Mouse (Mus musculus) neural tube, embryonic 12.5 days (tissue): ENCODE results near the gene Pip4k2a. TPM values are rescaled to one million over a fixed set of nuclear protein-coding genes. Genes with fewer than 3 reads are reported as not detected.

ENCODE experiments used
- ATAC-seq: fragments of 200-750 bp; cut with Nextera tagmentation; 2 replicates; pipeline ENCODE4 v1.8.0; 2017; ENCODE audit warnings: low read depth, mild to moderate bottlenecking, moderate TSS enrichment, moderate library complexity; ENCODE audit not compliant: low FRiP score
- H3K27ac ChIP-seq: fragments of 300-500 bp; sonication (generic); 2 replicates; pipeline ENCODE4 v1.5.1; 2016
- H3K27me3 ChIP-seq: fragments of 300-500 bp; sonication (generic); replicated peaks from 2 replicates; pipeline ENCODE4 v1.6.1; 2016; ENCODE audit warnings: mild to moderate bottlenecking
- H3K36me3 ChIP-seq: fragments of 300-500 bp; sonication (generic); 2 replicates; pipeline ENCODE4 v1.6.1; 2016; ENCODE audit warnings: mild to moderate bottlenecking
- H3K4me1 ChIP-seq: fragments of 300-500 bp; sonication (generic); 2 replicates; pipeline ENCODE4 v1.6.1; 2016
- H3K4me2 ChIP-seq: fragments of 300-500 bp; sonication (generic); replicated peaks from 2 replicates; pipeline ENCODE4 v1.6.1; 2016; ENCODE audit warnings: mild to moderate bottlenecking
- H3K4me3 ChIP-seq: fragments of 300-500 bp; sonication (generic); 2 replicates; pipeline ENCODE4 v1.5.1; 2016
- H3K9ac ChIP-seq: fragments of 300-500 bp; sonication (generic); 2 replicates; pipeline ENCODE4 v1.6.1; 2016; ENCODE audit warnings: mild to moderate bottlenecking
- H3K9me3 ChIP-seq: fragments of 300-500 bp; sonication (generic); 2 replicates; pipeline ENCODE4 v1.6.1; 2016; ENCODE audit warnings: mild to moderate bottlenecking
- WGBS: fragments of 180-500 bp; shearing (Covaris S2); methylation state at CpG from one replicate; pipeline ENCODE4 v1.1.7; 2016; 5-methylcytosine and 5-hydroxymethylcytosine counted together
- polyA plus RNA-seq: library from polyadenylated mRNA; unstranded; fragments of >200 nt; fragmentation: Nextera tagmentation; extraction: Ambion mirVana; gene quantifications from 2 replicates; pipeline ENCODE4 v1.2.1, GENCODE M21; 2016

Pip4k2a gene
- polyA plus RNA-seq, 1 experiment from 2014 or later, result 15.1 TPM

DNA sequence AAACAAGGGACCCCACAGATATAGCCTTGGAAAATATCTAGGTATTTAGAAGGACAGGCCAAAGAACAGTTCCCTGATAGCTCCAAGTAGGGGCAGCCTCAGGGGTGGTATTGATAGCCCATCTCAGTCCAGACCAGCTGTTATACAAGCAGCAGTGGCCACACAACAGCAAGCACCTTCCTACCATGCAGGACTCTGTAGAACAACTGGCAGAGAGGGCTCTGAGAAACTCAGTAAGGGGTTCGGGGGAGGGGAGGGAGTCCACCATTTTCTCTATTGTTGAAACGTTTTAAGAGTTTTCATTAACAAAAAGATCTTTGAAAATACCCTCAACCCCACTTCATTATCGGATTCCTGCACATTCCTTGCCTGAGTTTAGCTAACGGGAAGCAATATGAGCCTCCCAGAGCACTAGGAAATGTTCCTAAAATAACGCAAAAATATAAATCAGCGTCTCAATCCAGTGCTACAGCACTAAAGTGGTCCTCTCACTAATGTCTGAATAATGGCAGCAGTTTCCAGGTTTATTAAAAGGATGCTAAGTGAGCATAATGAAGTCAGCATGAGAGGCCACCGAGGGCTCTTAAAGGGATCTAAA, 37.5 kb downstream of the Pip4k2a start:
- H3K27me3 ChIP-seq, result no peaks in the 10 kb centered on the region
- H3K4me2 ChIP-seq, result no peak overlapping the region
- no peak overlapping the region for H3K4me3 ChIP-seq
- no peaks in the 10 kb centered on the region for H3K36me3 ChIP-seq
- peaks cover 3% of the 10 kb centered on the region; the same call in 1 of the 2 replicates for H3K4me1 ChIP-seq
- ATAC-seq, result no peak
- no peak overlapping the region for H3K9ac ChIP-seq
- H3K27ac ChIP-seq, result no peak overlapping the region
- 47% methylated on average over 7 of the region's 7 CpGs for WGBS
- no peaks in the 10 kb centered on the region for H3K9me3 ChIP-seq

DNA sequence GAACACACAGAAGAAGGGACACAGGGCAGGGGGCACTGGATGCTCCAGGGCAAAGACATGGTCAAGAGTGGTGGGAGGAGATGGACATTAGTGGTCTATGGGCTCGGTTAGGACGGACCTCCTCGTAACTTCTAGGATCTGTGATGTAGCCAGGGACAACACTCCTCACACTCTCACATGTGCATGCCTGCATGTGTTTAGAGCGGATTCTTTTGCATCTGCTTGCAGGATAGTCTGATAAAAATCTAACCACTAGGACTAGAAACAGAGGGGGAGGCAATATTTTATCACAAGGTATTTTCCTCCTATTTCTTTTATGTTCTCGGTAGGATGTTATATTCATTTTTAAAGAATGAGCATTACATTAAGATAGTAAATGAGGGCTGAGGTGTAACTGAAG, 38.4 kb downstream of the Pip4k2a start:
- Histone ChIP-seq H3K9ac (no peak overlapping the region), H3K4me2 (no peak overlapping the region), H3K27ac (no peak overlapping the region), H3K36me3 (no peaks in the 10 kb centered on the region), H3K4me1 (peaks cover 3% of the 10 kb centered on the region), H3K9me3 (no peaks in the 10 kb centered on the region), H3K4me3 (no peak overlapping the region), H3K27me3 (no peaks in the 10 kb centered on the region)
- 97% methylated on average over 5 of the region's 5 CpGs for WGBS
- ATAC-seq, result no peak

DNA sequence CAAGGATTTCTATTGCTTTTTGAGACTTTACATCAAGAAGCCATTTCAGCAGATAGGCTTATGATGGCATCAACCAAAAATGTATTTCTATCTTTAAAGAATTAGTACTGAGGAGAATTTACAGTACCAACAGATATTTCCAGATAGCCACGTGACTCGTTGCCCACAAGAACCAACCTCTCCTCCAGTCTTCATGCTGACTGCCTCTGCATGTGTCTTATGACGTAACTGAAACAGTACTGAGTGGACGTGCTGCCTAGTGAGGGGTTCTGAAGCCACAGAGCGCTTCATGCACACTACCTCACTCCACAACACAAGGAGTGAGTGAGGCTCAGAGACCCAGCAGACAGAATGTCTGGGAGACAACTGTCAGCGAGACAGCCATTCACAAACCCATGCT, 38.9 kb downstream of the Pip4k2a start:
- H3K36me3 ChIP-seq, result no peaks in the 10 kb centered on the region
- ATAC-seq, result no peak
- no peak overlapping the region for H3K4me2 ChIP-seq

DNA sequence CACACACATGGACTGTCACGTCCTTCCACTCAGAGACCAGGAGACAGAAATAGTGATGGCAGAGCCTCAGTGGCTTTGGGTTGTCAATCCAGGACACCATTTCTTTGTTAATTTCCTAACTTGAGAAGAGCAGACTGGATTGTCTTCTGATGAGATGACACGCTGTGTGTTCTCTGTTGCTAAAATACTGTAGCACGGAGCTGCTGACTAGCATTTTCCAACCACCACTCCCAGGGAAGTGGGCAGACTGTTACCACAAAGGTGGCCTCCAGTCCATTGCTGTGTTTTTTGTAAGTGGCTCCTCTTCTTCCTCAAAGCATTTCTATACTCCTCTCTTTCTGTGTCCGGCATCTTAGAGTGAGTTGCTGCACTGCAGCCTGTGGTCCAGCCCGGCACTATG, 39.4 kb downstream of the Pip4k2a start:
- no peaks in the 10 kb centered on the region for H3K36me3 ChIP-seq
- peaks cover 3% of the 10 kb centered on the region for H3K4me1 ChIP-seq
- H3K4me2 ChIP-seq, result no peak overlapping the region
- WGBS, result 92% methylated on average over 5 of the region's 5 CpGs
- no peaks in the 10 kb centered on the region for H3K27me3 ChIP-seq
- ATAC-seq, result no peak
- H3K27ac ChIP-seq, result no peak overlapping the region
- H3K9me3 ChIP-seq, result no peaks in the 10 kb centered on the region
- no peak overlapping the region for H3K4me3 ChIP-seq
- H3K9ac ChIP-seq, result no peak overlapping the region

More for the DNA sequence above, 38.9 kb downstream of the Pip4k2a start:
- Histone ChIP-seq H3K27ac (no peak overlapping the region), H3K9me3 (no peaks in the 10 kb centered on the region), H3K4me3 (no peak overlapping the region), H3K27me3 (no peaks in the 10 kb centered on the region), H3K9ac (no peak overlapping the region), H3K4me1 (peaks cover 3% of the 10 kb centered on the region)
- WGBS, result 89% methylated on average over 6 of the region's 6 CpGs

DNA sequence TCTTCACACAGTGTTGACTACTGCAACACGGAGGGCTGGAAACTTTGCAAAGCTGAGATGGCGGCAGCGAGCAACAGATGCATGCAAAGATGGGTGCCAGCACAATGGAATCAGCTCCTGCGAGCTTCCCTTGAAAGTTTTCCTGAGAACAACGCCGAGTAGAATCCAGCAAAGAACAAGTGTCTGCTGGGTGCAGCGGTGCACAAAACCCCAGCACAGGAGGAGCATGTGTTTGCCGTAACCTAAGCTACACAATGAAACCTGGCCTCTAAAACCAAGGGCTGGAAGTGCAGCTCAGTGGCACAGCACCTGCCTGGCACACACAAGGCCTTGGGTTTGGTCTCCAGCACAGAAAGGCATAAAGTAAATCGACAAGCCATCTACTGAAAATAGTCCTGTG, 39.9 kb downstream of the Pip4k2a start:
- H3K4me2 ChIP-seq, result no peak overlapping the region
- no peaks in the 10 kb centered on the region for H3K9me3 ChIP-seq
- no peak overlapping the region for H3K27ac ChIP-seq
- ATAC-seq, result no peak
- no peak overlapping the region for H3K9ac ChIP-seq
- H3K36me3 ChIP-seq, result no peaks in the 10 kb centered on the region
- H3K4me1 ChIP-seq, result peaks cover 3% of the 10 kb centered on the region
- H3K4me3 ChIP-seq, result no peak overlapping the region
- WGBS, result 88% methylated on average over 9 of the region's 9 CpGs
- no peaks in the 10 kb centered on the region for H3K27me3 ChIP-seq

DNA sequence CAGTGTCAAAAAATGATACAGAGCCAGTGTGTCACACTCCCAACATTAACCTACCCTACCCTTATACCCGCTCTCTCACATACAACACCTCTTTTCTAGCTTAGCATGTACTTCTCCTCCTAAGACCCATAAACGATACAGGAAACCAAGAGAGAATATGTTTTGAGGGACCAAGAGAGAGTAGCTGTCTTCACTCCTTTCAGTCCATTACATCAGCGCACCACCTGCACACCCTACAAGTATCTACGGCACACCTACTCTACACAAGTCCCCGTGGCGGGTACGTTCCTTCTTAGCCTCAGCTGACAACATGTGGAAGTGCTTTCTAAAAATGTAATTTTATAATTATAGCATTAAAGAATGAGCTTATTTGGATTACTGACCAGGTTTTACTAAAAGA, 40.5 kb downstream of the Pip4k2a start:
- ATAC-seq, result no peak
- H3K27ac ChIP-seq, result no peak overlapping the region
- H3K9me3 ChIP-seq, result no peaks in the 10 kb centered on the region
- H3K27me3 ChIP-seq, result no peaks in the 10 kb centered on the region
- no peak overlapping the region for H3K9ac ChIP-seq
- H3K4me3 ChIP-seq, result no peak overlapping the region
- peaks cover 3% of the 10 kb centered on the region for H3K4me1 ChIP-seq
- H3K4me2 ChIP-seq, result no peak overlapping the region
- H3K36me3 ChIP-seq, result no peaks in the 10 kb centered on the region
- 97% methylated on average over 7 of the region's 7 CpGs for WGBS

DNA sequence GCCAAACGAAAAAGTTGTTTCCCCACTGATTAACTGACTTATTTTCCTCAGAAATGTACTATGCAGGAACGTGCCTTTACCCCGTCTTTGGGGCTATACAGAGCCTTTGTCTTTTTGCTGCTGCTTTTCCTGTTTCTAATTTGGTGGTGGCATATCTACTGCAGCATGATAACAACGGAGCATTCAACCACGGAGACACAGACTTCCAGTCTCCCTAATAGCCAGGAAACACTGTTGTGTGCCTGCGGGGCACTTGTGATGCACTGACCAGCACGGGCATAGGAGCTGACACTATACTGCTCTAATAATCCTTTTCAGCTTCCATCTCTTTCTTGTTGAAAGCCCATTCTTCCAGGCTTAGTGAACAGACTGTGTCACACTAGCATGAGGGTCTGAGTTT, 41.0 kb downstream of the Pip4k2a start:
- ATAC-seq, result no peak
- Histone ChIP-seq H3K27me3 (no peaks in the 10 kb centered on the region), H3K4me1 (peaks cover 3% of the 10 kb centered on the region), H3K9me3 (no peaks in the 10 kb centered on the region), H3K27ac (no peak overlapping the region), H3K4me3 (no peak overlapping the region), H3K9ac (no peak overlapping the region), H3K36me3 (no peaks in the 10 kb centered on the region), H3K4me2 (no peak overlapping the region)
- 74% methylated on average over 7 of the region's 7 CpGs for WGBS

DNA sequence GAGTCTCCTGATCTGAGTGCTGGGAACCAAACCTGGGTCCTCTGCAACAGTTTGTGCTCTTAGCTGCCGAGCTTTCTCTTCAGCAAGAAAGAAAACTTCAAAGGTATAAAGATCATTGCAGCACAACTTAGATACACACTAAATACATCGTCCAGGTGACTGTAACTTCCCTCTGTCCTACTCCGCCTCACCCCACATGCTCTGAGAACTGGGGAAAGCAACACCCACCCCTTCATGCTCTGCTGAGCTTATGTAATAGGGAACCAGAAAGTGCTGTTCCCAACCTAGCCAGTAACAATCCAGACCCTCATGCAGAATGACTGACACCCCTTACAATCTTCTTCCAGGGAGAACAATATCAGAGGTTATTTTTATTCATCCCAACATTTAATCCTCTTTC, 41.5 kb downstream of the Pip4k2a start:
- Histone ChIP-seq H3K4me2 (no peak overlapping the region), H3K27ac (no peak overlapping the region), H3K9me3 (no peaks in the 10 kb centered on the region), H3K36me3 (no peaks in the 10 kb centered on the region), H3K4me1 (peaks cover 3% of the 10 kb centered on the region), H3K27me3 (no peaks in the 10 kb centered on the region), H3K9ac (no peak overlapping the region), H3K4me3 (no peak overlapping the region)
- ATAC-seq, result no peak
- 91% methylated on average over 3 of the region's 3 CpGs for WGBS

DNA sequence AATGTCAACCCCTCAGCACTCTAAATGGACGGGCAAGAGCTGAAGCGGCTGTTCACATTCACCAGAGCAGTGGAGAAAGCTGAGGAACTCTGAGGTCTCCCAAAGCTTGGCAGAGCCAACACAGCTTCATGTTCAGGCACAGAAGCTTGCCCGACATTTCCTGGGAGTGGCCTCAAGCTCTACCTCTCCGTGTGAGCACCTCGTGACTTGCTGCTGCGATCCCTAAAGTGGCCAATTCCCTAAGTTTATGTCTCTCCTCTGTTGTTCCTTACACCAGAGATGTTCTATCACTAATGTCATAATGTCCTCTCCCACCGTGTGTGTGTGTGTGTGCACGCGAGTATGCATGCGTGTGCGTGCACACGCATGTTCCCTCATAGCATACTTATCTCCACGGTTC, 42.3 kb downstream of the Pip4k2a start:
- H3K4me3 ChIP-seq, result no peak overlapping the region
- no peak overlapping the region for H3K9ac ChIP-seq
- H3K4me2 ChIP-seq, result no peak overlapping the region
- no peaks in the 10 kb centered on the region for H3K27me3 ChIP-seq
- no peaks in the 10 kb centered on the region for H3K36me3 ChIP-seq
- H3K9me3 ChIP-seq, result no peaks in the 10 kb centered on the region
- H3K27ac ChIP-seq, result no peak overlapping the region
- 92% methylated on average over 13 of the region's 13 CpGs for WGBS
- no peak for ATAC-seq
- peaks cover 3% of the 10 kb centered on the region for H3K4me1 ChIP-seq

DNA sequence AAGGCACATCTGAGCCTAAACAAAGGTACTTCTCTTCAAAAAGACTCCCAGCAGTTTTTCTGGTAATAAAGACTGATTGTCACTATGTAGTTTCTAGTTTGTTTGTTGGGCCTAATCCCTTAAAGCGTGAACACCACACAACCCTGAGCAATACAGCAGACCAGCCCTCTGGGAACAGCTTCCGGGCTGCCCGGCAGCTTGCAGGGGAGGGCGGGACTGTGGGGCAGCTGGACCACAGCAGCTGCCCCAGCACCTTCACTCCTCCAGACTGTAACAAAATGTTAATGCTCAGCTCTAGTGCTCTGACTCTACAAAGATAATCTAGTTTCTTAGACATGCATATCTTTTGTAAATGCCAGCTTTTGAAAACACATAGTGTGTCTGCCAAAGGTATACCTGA, 42.9 kb downstream of the Pip4k2a start:
- Histone ChIP-seq H3K4me2 (no peak overlapping the region), H3K27me3 (no peaks in the 10 kb centered on the region), H3K27ac (no peak overlapping the region), H3K36me3 (no peaks in the 10 kb centered on the region), H3K4me3 (no peak overlapping the region), H3K9ac (no peak overlapping the region), H3K4me1 (no peaks in the 10 kb centered on the region; the same call in 1 of the 2 replicates), H3K9me3 (no peaks in the 10 kb centered on the region)
- ATAC-seq, result no peak
- 38% methylated on average over 4 of the region's 4 CpGs for WGBS

DNA sequence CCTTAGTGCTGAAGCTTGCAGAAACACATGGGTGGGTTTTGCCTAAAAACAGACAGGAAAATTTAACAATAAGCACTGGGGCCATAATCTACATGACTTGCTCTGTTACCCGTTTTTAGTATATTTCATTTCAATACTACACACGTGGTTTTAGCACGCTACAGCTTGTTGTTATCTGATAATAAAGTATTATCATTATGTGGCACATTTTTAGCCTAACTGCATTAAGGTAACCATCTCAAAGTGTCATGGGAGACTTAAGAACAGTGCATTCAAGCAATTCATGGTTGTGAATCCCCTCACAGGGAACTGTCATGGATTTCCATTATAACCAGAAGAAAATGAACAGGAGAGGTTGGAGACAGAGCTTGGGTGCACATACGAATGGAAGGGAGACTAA, 43.5 kb downstream of the Pip4k2a start:
- Histone ChIP-seq H3K27ac (no peak overlapping the region), H3K27me3 (no peaks in the 10 kb centered on the region), H3K4me1 (no peaks in the 10 kb centered on the region; the same call in 1 of the 2 replicates), H3K4me2 (no peak overlapping the region), H3K9ac (no peak overlapping the region), H3K4me3 (no peak overlapping the region), H3K36me3 (no peaks in the 10 kb centered on the region), H3K9me3 (no peaks in the 10 kb centered on the region)
- 81% methylated on average over 4 of the region's 4 CpGs for WGBS
- no peak for ATAC-seq

DNA sequence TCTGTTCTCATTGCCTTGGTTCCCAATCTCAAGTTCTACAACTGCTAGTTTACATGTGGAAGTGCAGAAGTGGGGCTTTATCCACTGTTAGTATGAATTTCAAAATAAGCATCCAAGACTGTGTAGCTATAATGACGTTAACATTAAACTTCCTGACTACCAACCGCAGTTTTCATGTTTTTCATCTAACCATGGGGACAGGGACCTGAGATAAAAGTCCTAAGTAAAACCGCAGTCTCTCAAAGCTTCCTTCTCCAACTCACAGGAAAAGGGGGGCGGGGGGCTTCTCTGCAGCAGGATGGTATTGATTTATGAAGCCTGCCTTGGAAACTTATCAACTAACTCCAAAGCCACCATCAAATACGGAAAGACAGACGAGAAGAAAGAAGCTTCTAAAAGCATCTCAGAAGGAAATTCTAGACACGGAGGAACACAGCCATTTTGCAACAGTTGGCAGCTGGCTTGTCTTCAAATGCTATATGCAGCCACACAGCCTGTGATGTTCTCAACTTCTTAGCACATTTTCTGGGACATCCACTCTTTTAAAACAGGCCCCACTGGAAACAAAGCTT, 45.7 kb downstream of the Pip4k2a start:
- no peaks in the 10 kb centered on the region for H3K27me3 ChIP-seq
- 71% methylated on average over 7 of the region's 7 CpGs for WGBS

DNA sequence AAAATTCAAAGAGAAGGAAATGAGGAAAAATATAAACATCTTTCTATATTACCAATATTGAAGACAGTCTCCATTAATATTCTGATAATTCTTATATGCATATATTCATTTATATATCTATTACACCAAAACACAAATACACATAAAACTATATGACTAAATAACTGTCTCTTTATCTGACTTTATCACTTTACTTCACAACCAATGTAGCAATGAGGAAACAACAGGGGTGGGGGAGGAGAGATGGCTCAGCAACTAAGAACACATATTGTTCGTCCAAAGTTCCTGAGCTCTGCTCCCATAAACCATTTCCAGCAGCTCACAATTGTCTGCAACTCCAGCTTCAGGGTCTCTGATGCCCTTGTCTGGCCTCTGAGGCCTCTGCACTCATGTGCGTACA, 47.2 kb downstream of the Pip4k2a start:
- no peaks in the 10 kb centered on the region for H3K27me3 ChIP-seq
- H3K4me1 ChIP-seq, result no peaks in the 10 kb centered on the region; the same call in 1 of the 2 replicates
- H3K9me3 ChIP-seq, result no peaks in the 10 kb centered on the region
- no peak overlapping the region for H3K4me2 ChIP-seq
- no peaks in the 10 kb centered on the region for H3K36me3 ChIP-seq
- ATAC-seq, result no peak
- H3K9ac ChIP-seq, result no peak overlapping the region
- H3K27ac ChIP-seq, result no peak overlapping the region
- no peak overlapping the region for H3K4me3 ChIP-seq
- 71% methylated on average over 2 of the region's 2 CpGs for WGBS

More for the DNA sequence above, 45.7 kb downstream of the Pip4k2a start:
- Histone ChIP-seq H3K4me3 (no peak overlapping the region), H3K4me1 (no peaks in the 10 kb centered on the region; the same call in 1 of the 2 replicates), H3K4me2 (no peak overlapping the region), H3K9ac (no peak overlapping the region), H3K36me3 (no peaks in the 10 kb centered on the region), H3K9me3 (no peaks in the 10 kb centered on the region), H3K27ac (no peak overlapping the region)
- no peak for ATAC-seq
